Mouse (Mus musculus): ENCODE measurements around the gene Scarf1.

Scarf1 gene

GRCm38 (mm10) chr11:75513336-75513735 is at the start of gene Scarf1:
Gene Scarf1 (plus strand): TSS chr11:75513540.
- no peak for ATAC-seq (ENCODE audit: insufficient number of reproducible peaks, low FRiP score, low TSS enrichment)

GRCm38 (mm10) chr11:75463624-75464023 is 49.7 kb upstream of the Scarf1 start:
- no peak for ATAC-seq (ENCODE audit: insufficient number of reproducible peaks, low FRiP score, low TSS enrichment)

DNA sequence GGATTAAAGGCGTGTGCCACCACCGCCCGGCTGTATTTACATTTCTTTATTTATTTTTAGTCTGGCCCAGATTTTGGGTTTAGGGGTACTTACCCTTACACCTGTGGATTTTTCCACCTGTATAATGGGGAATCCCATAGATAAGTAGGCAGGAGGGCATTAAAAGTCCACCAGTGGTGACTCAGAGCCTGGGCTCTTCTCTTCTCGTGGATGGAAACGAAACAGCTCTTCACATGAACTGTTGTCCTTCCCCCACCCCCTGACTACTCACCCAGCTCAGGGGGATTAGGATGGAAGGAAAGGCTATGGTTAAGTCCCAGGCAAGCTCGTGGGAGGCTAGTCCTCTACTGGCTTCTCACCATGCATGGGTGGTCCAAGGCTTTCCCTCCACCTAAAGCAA is 48.9 kb upstream of the Scarf1 start:
- ATAC-seq (ENCODE audit: insufficient number of reproducible peaks, low FRiP score, low TSS enrichment) = no peak

GRCm38 (mm10) chr11:75465051-75465450 is 48.3 kb upstream of the Scarf1 start:
- ATAC-seq (ENCODE audit: insufficient number of reproducible peaks, low FRiP score, low TSS enrichment) = no peak

- ATAC-seq (ENCODE audit: insufficient number of reproducible peaks, low FRiP score, low TSS enrichment) = no peak
Measured at GRCm38 (mm10) chr11:75466731-75467505, 46.4 kb upstream of the Scarf1 start.

DNA sequence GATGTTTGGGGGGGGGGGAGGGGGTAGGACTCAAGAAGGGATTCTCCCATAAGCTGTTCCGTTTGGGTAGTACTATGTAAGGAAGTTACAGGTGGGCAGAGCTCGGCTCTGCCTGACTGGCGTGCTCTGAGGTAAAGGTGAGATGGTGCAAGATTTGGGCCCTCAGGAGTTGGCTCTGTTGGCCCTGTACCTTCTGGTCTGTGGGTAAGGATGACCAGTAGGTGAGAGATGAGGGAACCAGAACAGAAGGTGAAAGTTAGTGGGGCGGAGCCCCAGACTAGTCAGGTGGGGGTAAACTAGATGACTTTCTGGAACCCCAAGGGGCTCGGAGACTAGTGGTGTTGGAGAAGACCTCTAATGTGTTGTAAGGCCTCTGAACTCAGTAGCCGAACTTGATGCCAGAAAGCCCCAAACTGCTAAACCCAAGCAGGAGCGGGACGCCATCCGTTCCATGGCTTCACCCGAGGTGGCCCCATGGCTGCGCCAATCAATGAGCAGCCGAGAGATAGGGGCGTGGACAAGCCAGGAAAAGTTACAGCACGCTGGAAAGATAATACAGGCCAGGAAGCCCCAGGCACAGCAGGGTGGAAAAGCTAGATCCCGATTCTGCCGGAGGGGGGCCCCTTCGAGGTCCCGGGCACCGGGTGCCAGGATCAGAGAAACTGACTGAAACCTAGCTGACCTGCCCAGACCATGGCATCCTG is 45.7 kb upstream of the Scarf1 start:
- no peak for ATAC-seq (ENCODE audit: insufficient number of reproducible peaks, low FRiP score, low TSS enrichment)

DNA sequence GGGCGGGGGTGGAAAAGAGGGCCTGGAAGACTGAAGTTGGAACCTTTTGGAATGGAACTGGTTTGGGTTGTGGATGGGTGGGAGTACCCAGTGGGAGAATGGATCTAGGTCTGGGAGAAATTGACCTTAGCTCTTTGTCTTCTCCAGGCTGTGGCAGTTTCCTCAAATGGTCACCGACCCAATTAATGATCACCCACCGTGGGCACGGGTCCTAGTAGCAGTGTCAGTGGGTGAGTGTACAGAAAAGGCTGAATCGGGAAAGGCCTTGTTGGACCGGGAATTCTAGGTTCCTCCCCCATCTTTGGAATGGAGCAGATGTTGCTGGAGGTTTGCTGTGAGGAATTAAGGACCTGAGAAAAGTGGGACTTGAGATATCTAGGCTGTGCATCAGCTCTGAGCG is 44.9 kb upstream of the Scarf1 start:
- no peak for ATAC-seq (ENCODE audit: insufficient number of reproducible peaks, low FRiP score, low TSS enrichment)

GRCm38 (mm10) chr11:75469261-75469660 is 44.1 kb upstream of the Scarf1 start:
- ATAC-seq (ENCODE audit: insufficient number of reproducible peaks, low FRiP score, low TSS enrichment) = no peak

- ATAC-seq (ENCODE audit: insufficient number of reproducible peaks, low FRiP score, low TSS enrichment) = no peak
Measured at GRCm38 (mm10) chr11:75470675-75471074, 42.7 kb upstream of the Scarf1 start.

GRCm38 (mm10) chr11:75472469-75473081 is 40.8 kb upstream of the Scarf1 start:
- no peak for ATAC-seq (ENCODE audit: insufficient number of reproducible peaks, low FRiP score, low TSS enrichment)

DNA sequence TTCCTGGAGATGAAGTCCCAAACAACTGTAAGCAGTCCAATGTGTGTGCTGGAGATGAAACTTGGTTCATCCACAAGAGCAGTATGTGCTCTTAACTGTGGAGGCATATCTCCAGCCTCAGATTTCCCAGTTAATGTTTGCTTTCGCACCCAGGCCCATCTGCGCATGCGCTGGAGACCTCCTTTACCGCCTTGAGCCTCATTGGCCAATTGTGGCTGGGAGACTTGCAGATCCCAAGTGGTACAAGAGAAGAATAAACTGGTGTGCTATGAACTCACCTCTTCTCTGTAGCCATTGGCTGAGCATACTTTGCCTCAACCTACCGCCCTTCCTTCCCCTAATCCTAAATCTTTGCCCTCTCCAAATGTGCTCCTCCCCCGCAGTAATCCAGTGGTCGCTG is 40.0 kb upstream of the Scarf1 start:
- ATAC-seq (ENCODE audit: insufficient number of reproducible peaks, low FRiP score, low TSS enrichment) = no peak

DNA sequence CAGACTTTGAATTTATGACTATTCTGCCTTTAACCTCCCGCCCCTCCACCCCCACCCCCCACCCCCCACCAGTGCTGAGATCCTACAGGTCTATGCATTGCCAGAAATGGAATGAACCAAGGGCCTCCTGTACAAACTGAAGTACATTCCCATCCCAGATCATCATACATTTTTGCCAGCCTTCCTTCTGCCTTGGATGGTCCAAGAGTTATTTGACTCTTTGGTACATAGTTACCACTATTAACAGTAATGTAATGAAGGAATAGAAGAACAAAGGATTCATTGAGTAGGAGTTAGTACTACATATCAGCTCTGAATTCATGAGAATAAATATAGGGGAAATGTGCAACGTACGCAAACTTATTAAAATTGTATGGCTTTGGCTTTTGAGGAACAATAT is 27.1 kb upstream of the Scarf1 start:
- ATAC-seq (ENCODE audit: insufficient number of reproducible peaks, low FRiP score, low TSS enrichment) = no peak; the same call in 1 of the 2 replicates

- ATAC-seq (ENCODE audit: insufficient number of reproducible peaks, low FRiP score, low TSS enrichment) = peak; percentile 100
Measured at GRCm38 (mm10) chr11:75486601-75487285, 26.6 kb upstream of the Scarf1 start, which contains the start of gene Prpf8. Gene Prpf8 (plus strand): TSS chr11:75486816.

DNA sequence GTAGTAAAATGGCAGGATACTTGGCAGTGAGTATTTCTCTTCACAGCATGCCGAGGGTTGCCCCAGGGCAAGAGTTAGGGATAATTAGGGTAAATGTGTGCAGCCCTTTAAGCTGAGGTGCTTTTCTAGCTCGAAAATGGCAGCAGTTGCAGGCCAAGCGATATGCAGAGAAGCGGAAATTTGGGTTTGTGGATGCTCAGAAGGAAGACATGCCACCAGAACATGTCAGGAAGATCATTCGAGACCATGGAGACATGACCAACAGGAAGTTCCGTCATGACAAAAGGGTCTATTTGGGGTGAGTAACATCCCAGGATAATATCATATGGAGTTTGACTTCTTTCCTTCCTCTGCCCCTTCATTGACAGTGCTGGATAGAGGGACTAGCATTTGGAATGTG is 25.8 kb upstream of the Scarf1 start:
- ATAC-seq (ENCODE audit: insufficient number of reproducible peaks, low FRiP score, low TSS enrichment) = no peak

DNA sequence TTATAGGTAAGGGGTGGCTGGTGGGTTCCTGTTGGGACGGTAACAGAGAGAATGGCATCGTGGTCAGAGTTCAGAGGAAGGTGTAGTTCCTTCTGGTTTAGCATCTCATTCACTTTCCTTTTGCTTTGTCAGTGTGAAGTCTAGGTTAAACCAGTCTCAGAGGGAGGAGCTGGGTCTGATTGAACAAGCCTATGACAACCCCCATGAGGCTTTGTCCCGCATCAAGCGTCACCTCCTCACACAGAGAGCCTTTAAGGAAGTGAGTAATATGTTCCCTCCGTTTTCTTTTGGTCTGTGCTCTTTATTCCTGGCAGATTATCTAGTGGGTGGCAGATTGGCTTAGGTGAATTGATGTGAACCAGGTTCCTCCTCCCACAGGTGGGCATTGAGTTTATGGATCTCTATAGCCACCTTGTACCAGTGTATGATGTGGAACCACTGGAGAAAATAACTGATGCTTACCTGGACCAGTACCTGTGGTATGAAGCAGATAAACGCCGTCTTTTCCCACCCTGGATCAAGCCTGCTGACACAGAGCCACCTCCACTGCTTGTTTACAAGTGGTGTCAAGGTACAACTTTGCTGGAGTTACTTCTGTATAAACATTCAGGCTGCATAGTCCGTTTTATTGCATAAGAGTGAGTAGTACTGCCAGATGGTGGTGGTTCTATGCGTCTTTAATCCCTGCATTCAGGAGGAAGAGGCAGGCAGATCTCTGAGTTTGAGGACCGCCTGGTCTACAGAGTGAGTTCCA is 18.9 kb upstream of the Scarf1 start:
- no peak for ATAC-seq (ENCODE audit: insufficient number of reproducible peaks, low FRiP score, low TSS enrichment)

DNA sequence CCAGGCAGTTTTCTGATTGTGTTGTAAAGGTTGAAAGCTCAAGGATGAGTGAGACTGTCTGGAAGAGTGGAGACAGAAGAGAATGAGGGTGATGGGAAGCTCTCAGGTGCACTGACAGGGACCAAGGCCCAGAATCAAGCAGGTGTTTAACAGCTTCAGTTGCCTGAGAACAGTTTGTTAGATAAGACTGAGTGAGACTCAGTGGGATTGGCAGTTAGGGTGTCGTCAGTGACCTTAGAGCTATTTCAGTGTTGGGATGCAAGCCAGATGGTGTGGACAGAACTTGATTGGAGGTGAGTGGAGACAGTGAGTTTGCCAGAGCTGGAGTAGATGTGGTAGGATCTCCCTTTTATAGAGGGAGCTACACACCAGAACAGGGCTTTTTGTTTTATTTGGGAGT is 15.2 kb upstream of the Scarf1 start:
- no peak for ATAC-seq (ENCODE audit: insufficient number of reproducible peaks, low FRiP score, low TSS enrichment)

DNA sequence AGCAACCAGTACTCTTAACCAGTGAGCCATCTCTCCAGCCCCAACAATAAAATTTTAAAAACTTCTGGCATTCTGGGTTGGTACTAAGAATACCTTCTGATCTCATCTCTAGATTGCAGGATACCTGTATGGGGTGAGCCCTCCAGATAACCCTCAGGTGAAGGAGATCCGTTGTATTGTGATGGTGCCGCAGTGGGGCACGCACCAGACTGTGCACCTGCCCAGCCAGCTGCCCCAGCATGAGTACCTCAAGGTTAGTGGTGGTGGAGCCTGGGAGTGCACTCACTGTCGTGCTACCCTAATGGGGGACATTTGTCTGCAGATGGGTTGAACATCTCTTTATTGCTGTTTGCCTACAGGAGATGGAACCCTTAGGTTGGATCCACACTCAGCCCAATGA is 5.2 kb upstream of the Scarf1 start:
- ATAC-seq (ENCODE audit: insufficient number of reproducible peaks, low FRiP score, low TSS enrichment) = no peak

GRCm38 (mm10) chr11:75508904-75509303 is 4.4 kb upstream of the Scarf1 start:
- no peak for ATAC-seq (ENCODE audit: insufficient number of reproducible peaks, low FRiP score, low TSS enrichment)

DNA sequence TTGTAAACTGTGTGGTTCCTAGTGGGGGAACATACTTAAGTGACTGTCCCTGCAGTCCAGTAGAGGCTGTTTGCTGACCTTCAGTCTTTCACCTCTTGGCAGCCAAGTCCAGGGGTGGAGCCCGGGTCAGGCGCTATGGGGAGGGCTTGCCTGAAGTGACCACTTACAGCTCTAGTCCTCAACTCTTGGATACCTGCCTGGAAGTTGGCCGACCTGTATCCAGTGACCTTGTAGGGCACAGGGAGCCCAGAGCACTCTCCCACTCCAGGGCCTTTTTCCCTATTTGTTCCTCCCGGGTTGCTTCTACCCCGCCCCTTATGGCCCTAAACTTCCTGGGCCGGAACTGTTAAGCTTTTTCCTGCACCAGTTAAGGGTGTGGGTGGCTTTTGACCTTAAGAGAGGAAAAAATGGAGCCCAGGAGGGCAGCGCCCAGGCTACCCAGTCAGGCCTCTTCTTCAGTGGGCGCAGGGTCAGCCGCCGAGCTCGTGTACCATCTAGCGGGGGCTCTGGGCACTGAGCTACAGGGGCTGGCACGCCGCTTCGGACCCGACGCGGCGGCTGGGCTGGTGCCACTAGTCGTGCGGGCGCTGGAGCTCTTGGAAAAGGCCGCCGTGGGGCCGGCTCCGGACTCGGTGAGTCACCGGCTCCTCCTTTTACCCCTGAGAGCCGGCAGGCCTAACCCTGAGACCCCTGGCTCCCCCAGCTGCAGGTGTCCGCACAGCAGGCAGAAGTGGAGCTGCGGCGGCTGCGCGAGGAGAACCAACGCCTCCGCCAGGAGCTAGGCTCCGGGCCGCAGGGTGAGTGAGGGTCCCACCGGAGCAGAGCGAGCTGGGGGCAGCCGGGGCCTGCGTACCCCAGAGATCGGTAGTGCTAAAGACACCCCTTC is 3.4 kb upstream of the Scarf1 start, which contains the start of gene Rilp:
Rilp (plus strand) TSS at position 354 of the 886 bp plus-strand sequence.
- ATAC-seq (ENCODE audit: insufficient number of reproducible peaks, low FRiP score, low TSS enrichment) = peak; percentile 37; the same call in 1 of the 2 replicates
